Mouse (Mus musculus) brain, adult 10 weeks (tissue): ENCODE measurements around the gene Mfng. TPM values are rescaled to one million over a fixed set of nuclear protein-coding genes. Genes with fewer than 3 reads are reported as not detected.

Experiments
- polyA plus RNA-seq: library from polyadenylated mRNA; stranded (reverse); fragments of 350-450 nt; fragmentation: Illumina TruSeq; extraction: RNeasy Lipid Tissue Mini Kit (QIAGEN cat#74804); gene quantifications from one replicate; pipeline ENCODE4 v1.2.3, GENCODE M21; 2015; ENCODE audit warnings: low read depth, low replicate concordance

Mfng gene
- polyA plus RNA-seq = 3.7 TPM

GRCm38 (mm10) chr15:78773290-78773729, at the start of gene Mfng:
Mfng (minus strand) TSS chr15:78773475.

DNA sequence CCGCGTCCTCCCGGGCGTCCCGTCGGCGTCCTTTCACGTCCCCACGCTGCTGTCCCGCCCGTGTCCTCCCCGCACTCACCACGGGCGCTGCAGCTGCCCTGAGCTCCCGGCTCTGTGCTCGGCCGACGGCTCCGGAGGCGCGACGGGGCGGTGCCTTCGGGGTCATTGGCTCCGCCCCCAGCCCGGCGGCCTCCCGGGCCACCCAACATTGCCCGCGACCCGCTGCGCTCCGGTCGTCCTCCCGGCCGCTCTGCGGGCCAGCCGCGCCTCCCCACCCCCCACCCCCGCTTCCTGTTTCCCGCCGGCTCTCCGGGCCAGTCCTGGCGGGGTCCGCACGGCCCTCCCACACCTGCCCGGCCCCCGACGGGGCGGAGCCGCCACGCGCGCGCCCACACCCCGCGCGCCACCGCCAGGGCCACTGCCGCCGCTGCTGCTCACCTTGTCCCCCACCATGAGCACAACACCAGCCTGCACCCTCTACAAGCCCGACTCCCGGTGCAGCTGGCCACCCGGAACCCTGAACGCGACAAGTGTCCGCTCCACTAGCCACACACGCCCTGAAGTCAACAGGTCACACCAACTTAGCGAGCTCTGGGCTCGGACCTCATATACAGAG, 29.6 kb upstream of the Mfng start, which contains the start of gene Card10:
Card10 (minus strand) TSS at position 267 of the 616 bp plus-strand sequence.

DNA sequence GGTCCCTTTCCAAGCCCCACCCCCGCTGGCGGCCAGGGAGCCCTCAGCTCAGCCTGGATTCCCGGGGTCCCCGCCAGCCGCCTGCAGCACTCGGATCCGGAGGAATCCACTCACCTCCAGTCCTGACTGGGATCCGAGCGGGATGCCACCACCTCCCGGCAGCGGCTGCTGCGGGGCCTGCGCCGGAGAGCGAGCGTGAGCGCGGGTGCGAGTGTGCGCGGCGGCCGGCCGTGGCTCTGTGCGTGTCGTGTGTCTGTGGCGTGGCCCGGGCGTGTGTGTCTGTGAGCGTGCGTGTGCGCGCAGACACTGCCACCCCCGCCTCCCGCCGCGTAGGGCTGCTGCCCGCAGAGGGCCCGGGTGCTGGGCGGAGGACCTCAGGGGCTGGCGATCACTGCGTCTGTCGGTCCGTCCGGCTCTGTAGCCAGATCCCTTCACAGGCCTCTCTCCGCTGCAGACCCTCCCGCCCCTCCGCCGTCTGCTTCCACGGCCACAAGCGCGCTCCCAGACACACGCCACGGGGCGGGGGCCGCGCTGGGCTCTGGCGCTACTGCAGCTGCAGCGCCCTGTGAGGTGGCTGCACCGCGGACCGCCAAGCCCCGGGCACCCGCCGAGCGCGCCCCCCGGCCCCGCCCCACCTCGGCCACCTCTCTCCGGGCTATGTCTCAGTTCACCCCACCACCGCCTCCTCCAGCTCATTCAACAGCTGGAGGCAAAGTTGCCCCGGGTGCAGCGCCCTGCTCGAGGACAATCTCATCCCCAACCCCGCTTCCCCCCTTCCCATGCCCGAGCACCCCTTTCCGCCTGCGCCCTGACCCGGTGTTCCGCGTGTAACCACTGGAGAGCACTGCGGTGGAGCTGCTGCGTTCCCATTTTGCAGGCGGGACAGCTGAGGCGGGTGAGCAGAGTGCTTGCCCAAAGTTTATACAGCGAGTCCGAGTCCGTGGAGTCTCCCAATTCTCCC, 54.7 kb downstream of the Mfng start, which contains the start of gene Elfn2:
Elfn2 (minus strand) TSS at position 482 of the 961 bp plus-strand sequence.

Other genes with a start within 250 kb of the Mfng start
- 2.5 TPM for gene C1qtnf6, start 242.1 kb downstream of the Mfng start, polyA plus RNA-seq
- gene Sstr3, start 228.8 kb downstream of the Mfng start, polyA plus RNA-seq = 14.2 TPM
- 2.7 TPM for gene Rac2, start 200.7 kb downstream of the Mfng start, polyA plus RNA-seq
- 13.0 TPM for gene Cyth4, start 176.4 kb downstream of the Mfng start, polyA plus RNA-seq
- 49.3 TPM for gene Elfn2, start 54.7 kb downstream of the Mfng start, polyA plus RNA-seq
- 3.1 TPM for gene Card10, start 29.6 kb upstream of the Mfng start, polyA plus RNA-seq
- gene Cdc42ep1, start 69.1 kb upstream of the Mfng start, polyA plus RNA-seq = 21.6 TPM
- gene Lgals2, start 82.1 kb upstream of the Mfng start, polyA plus RNA-seq = not detected
- 48.9 TPM for gene Gga1, start 103.7 kb upstream of the Mfng start, polyA plus RNA-seq
- not detected for gene Gm49510, start 126.2 kb upstream of the Mfng start, polyA plus RNA-seq
- 21.5 TPM for gene Sh3bp1, start 126.3 kb upstream of the Mfng start, polyA plus RNA-seq
- 188 TPM for gene Pdxp, start 140.4 kb upstream of the Mfng start, polyA plus RNA-seq
- 46.4 TPM for gene Lgals1, start 153.2 kb upstream of the Mfng start, polyA plus RNA-seq
- gene Nol12, start 161.5 kb upstream of the Mfng start, polyA plus RNA-seq = 42.8 TPM
- 7.6 TPM for gene Triobp, start 174.2 kb upstream of the Mfng start, polyA plus RNA-seq